Mouse (Mus musculus): ENCODE data around the gene Ttl. TPM values are rescaled to one million over a fixed set of nuclear protein-coding genes. Genes with fewer than 3 reads are reported as not detected.
A peak's percentile ranks its signal among the peaks of the same experiment; 100 is the strongest.

The Ttl gene
- polyA plus RNA-seq, 1 experiment from 2014 or later: 17.1 TPM

- WGBS: 84% methylated on average over 4 of the region's 4 CpGs
- no peaks in the 10 kb centered on the region for H3K9me3 ChIP-seq (ENCODE audit: control insufficient read depth, low read length)
- H3K4me2 ChIP-seq (ENCODE audit: low read depth, severe bottlenecking): no peak overlapping the region
- ATAC-seq (ENCODE audit: insufficient number of reproducible peaks, low FRiP score, low TSS enrichment, low read depth) (no peak), DNase-seq (ENCODE audit: low spot score) (no peak)
- H3K27ac ChIP-seq (replicated peaks; ENCODE audit: low read depth, low read length): no peak overlapping the region
- H3K27me3 ChIP-seq (ENCODE audit: control insufficient read depth, insufficient read depth, low read length): no peaks in the 10 kb centered on the region
- no peak overlapping the region for H3K9ac ChIP-seq (ENCODE audit: low read length)
- H3K36me3 ChIP-seq (ENCODE audit: control insufficient read depth, insufficient read depth, low read length): no peaks in the 10 kb centered on the region
- no peak overlapping the region for H3K4me3 ChIP-seq (ENCODE audit: low read depth, low read length)
- no peaks in the 10 kb centered on the region for H3K4me1 ChIP-seq (ENCODE audit: control insufficient read depth, insufficient read depth, low read length)
These were observed 18.9 kb upstream of the Ttl start for GRCm38 (mm10) chr2:129046846-129047196.

GRCm38 (mm10) chr2:129047811-129048210 is 17.9 kb upstream of the Ttl start, which contains the start of gene Vinac1:
Gene Vinac1 (minus strand): TSS chr2:129048172.
- no peaks in the 10 kb centered on the region for H3K27me3 ChIP-seq (ENCODE audit: control insufficient read depth, insufficient read depth, low read length)
- no peak within 1 kb of the TSS for H3K27ac ChIP-seq (replicated peaks; ENCODE audit: low read depth, low read length)
- no peaks in the 10 kb centered on the region for H3K9me3 ChIP-seq (ENCODE audit: control insufficient read depth, low read length)
- WGBS: 79% methylated on average over 8 of the region's 8 CpGs
- H3K4me1 ChIP-seq (ENCODE audit: control insufficient read depth, insufficient read depth, low read length): no peaks in the 10 kb centered on the region
- no peak within 1 kb of the TSS for H3K4me2 ChIP-seq (ENCODE audit: low read depth, severe bottlenecking)
- ATAC-seq (ENCODE audit: insufficient number of reproducible peaks, low FRiP score, low TSS enrichment, low read depth) (no peak), DNase-seq (ENCODE audit: low spot score) (no peak)
- no peak within 1 kb of the TSS for H3K4me3 ChIP-seq (ENCODE audit: low read depth, low read length)
- no peaks in the 10 kb centered on the region for H3K36me3 ChIP-seq (ENCODE audit: control insufficient read depth, insufficient read depth, low read length)
- no peak within 1 kb of the TSS for H3K9ac ChIP-seq (ENCODE audit: low read length)

- no peak for DNase-seq (ENCODE audit: low spot score)
These were observed 13.2 kb upstream of the Ttl start for GRCm38 (mm10) chr2:129052451-129052983.

GRCm38 (mm10) chr2:129055741-129056140 is 10.0 kb upstream of the Ttl start:
- no peak for ATAC-seq (ENCODE audit: insufficient number of reproducible peaks, low FRiP score, low TSS enrichment, low read depth)
- Histone ChIP-seq H3K4me1 (ENCODE audit: control insufficient read depth, insufficient read depth, low read length) (no peaks in the 10 kb centered on the region), H3K27ac (replicated peaks; ENCODE audit: low read depth, low read length) (no peak overlapping the region), H3K36me3 (ENCODE audit: control insufficient read depth, insufficient read depth, low read length) (no peaks in the 10 kb centered on the region), H3K4me3 (ENCODE audit: low read depth, low read length) (no peak overlapping the region), H3K9ac (ENCODE audit: low read length) (no peak overlapping the region), H3K9me3 (ENCODE audit: control insufficient read depth, low read length) (no peaks in the 10 kb centered on the region), H3K27me3 (ENCODE audit: control insufficient read depth, insufficient read depth, low read length) (no peaks in the 10 kb centered on the region), H3K4me2 (ENCODE audit: low read depth, severe bottlenecking) (no peak overlapping the region)
- DNase-seq (ENCODE audit: low spot score): no peak
- WGBS: 88% methylated on average over 6 of the region's 6 CpGs

More at GRCm38 (mm10) chr2:129052451-129052983, 13.2 kb upstream of the Ttl start:
- Histone ChIP-seq H3K4me3 (ENCODE audit: low read depth, low read length) (no peak overlapping the region), H3K27ac (replicated peaks; ENCODE audit: low read depth, low read length) (no peak overlapping the region), H3K9ac (ENCODE audit: low read length) (no peak overlapping the region), H3K4me2 (ENCODE audit: low read depth, severe bottlenecking) (no peak overlapping the region), H3K36me3 (ENCODE audit: control insufficient read depth, insufficient read depth, low read length) (no peaks in the 10 kb centered on the region), H3K4me1 (ENCODE audit: control insufficient read depth, insufficient read depth, low read length) (no peaks in the 10 kb centered on the region), H3K9me3 (ENCODE audit: control insufficient read depth, low read length) (no peaks in the 10 kb centered on the region), H3K27me3 (ENCODE audit: control insufficient read depth, insufficient read depth, low read length) (no peaks in the 10 kb centered on the region)
- no peak for ATAC-seq (ENCODE audit: insufficient number of reproducible peaks, low FRiP score, low TSS enrichment, low read depth)
- 75% methylated on average over 4 of the region's 4 CpGs for WGBS

GRCm38 (mm10) chr2:129056597-129056996 is 9.1 kb upstream of the Ttl start:
- Histone ChIP-seq H3K4me1 (ENCODE audit: control insufficient read depth, insufficient read depth, low read length) (no peaks in the 10 kb centered on the region), H3K9me3 (ENCODE audit: control insufficient read depth, low read length) (no peaks in the 10 kb centered on the region), H3K9ac (ENCODE audit: low read length) (no peak overlapping the region), H3K36me3 (ENCODE audit: control insufficient read depth, insufficient read depth, low read length) (no peaks in the 10 kb centered on the region), H3K4me2 (ENCODE audit: low read depth, severe bottlenecking) (no peak overlapping the region), H3K27me3 (ENCODE audit: control insufficient read depth, insufficient read depth, low read length) (no peaks in the 10 kb centered on the region), H3K4me3 (ENCODE audit: low read depth, low read length) (no peak overlapping the region), H3K27ac (replicated peaks; ENCODE audit: low read depth, low read length) (no peak overlapping the region)
- ATAC-seq (ENCODE audit: insufficient number of reproducible peaks, low FRiP score, low TSS enrichment, low read depth) (no peak), DNase-seq (ENCODE audit: low spot score) (peak; percentile 34)
- WGBS: 45% methylated on average over 9 of the region's 9 CpGs

- Histone ChIP-seq H3K4me2 (ENCODE audit: low read depth, severe bottlenecking) (no peak overlapping the region), H3K4me1 (ENCODE audit: control insufficient read depth, insufficient read depth, low read length) (no peaks in the 10 kb centered on the region), H3K27ac (replicated peaks; ENCODE audit: low read depth, low read length) (no peak overlapping the region), H3K9me3 (ENCODE audit: control insufficient read depth, low read length) (no peaks in the 10 kb centered on the region), H3K27me3 (ENCODE audit: control insufficient read depth, insufficient read depth, low read length) (no peaks in the 10 kb centered on the region), H3K36me3 (ENCODE audit: control insufficient read depth, insufficient read depth, low read length) (no peaks in the 10 kb centered on the region), H3K4me3 (ENCODE audit: low read depth, low read length) (no peak overlapping the region), H3K9ac (ENCODE audit: low read length) (no peak overlapping the region)
- DNase-seq (ENCODE audit: low spot score) (no peak), ATAC-seq (ENCODE audit: insufficient number of reproducible peaks, low FRiP score, low TSS enrichment, low read depth) (no peak)
- WGBS: 95% methylated on average over 8 of the region's 8 CpGs
These were observed 8.5 kb upstream of the Ttl start for GRCm38 (mm10) chr2:129057256-129057655.

- no peaks in the 10 kb centered on the region for H3K27me3 ChIP-seq (ENCODE audit: control insufficient read depth, insufficient read depth, low read length)
- H3K4me2 ChIP-seq (ENCODE audit: low read depth, severe bottlenecking): no peak overlapping the region
- H3K27ac ChIP-seq (replicated peaks; ENCODE audit: low read depth, low read length): no peak overlapping the region
- no peak overlapping the region for H3K4me3 ChIP-seq (ENCODE audit: low read depth, low read length)
- H3K9ac ChIP-seq (ENCODE audit: low read length): no peak overlapping the region
- H3K36me3 ChIP-seq (ENCODE audit: control insufficient read depth, insufficient read depth, low read length): no peaks in the 10 kb centered on the region
- ATAC-seq (ENCODE audit: insufficient number of reproducible peaks, low FRiP score, low TSS enrichment, low read depth): no peak
- no peak for DNase-seq (ENCODE audit: low spot score)
- no peaks in the 10 kb centered on the region for H3K9me3 ChIP-seq (ENCODE audit: control insufficient read depth, low read length)
- no peaks in the 10 kb centered on the region for H3K4me1 ChIP-seq (ENCODE audit: control insufficient read depth, insufficient read depth, low read length)
- WGBS: 83% methylated on average over 6 of the region's 6 CpGs
These were observed 7.8 kb upstream of the Ttl start for GRCm38 (mm10) chr2:129057920-129058361.

- H3K4me2 ChIP-seq (ENCODE audit: low read depth, severe bottlenecking): no peak overlapping the region
- DNase-seq (ENCODE audit: low spot score) (no peak), ATAC-seq (ENCODE audit: insufficient number of reproducible peaks, low FRiP score, low TSS enrichment, low read depth) (no peak)
- H3K27me3 ChIP-seq (ENCODE audit: control insufficient read depth, insufficient read depth, low read length): no peaks in the 10 kb centered on the region
- 79% methylated on average over 10 of the region's 10 CpGs for WGBS
- no peak overlapping the region for H3K9ac ChIP-seq (ENCODE audit: low read length)
- H3K4me1 ChIP-seq (ENCODE audit: control insufficient read depth, insufficient read depth, low read length): no peaks in the 10 kb centered on the region
- no peak overlapping the region for H3K4me3 ChIP-seq (ENCODE audit: low read depth, low read length)
- H3K36me3 ChIP-seq (ENCODE audit: control insufficient read depth, insufficient read depth, low read length): no peaks in the 10 kb centered on the region
- H3K27ac ChIP-seq (replicated peaks; ENCODE audit: low read depth, low read length): no peak overlapping the region
- no peaks in the 10 kb centered on the region for H3K9me3 ChIP-seq (ENCODE audit: control insufficient read depth, low read length)
These were observed 4.2 kb upstream of the Ttl start for GRCm38 (mm10) chr2:129061456-129062059.

- Histone ChIP-seq H3K9ac (ENCODE audit: low read length) (peak overlapping the region; percentile 59), H3K9me3 (ENCODE audit: control insufficient read depth, low read length) (no peaks in the 10 kb centered on the region), H3K36me3 (ENCODE audit: control insufficient read depth, insufficient read depth, low read length) (no peaks in the 10 kb centered on the region), H3K27me3 (ENCODE audit: control insufficient read depth, insufficient read depth, low read length) (no peaks in the 10 kb centered on the region), H3K4me3 (ENCODE audit: low read depth, low read length) (peak overlapping the region; percentile 60), H3K4me2 (ENCODE audit: low read depth, severe bottlenecking) (peak overlapping the region; percentile 67), H3K4me1 (ENCODE audit: control insufficient read depth, insufficient read depth, low read length) (0 out of 2 replicates have a peak, but pooled peaks cover 2% of the 10 kb centered on the region), H3K27ac (replicated peaks; ENCODE audit: low read depth, low read length) (no peak overlapping the region)
- peak; percentile 71 for DNase-seq (ENCODE audit: low spot score)
- ATAC-seq (ENCODE audit: insufficient number of reproducible peaks, low FRiP score, low TSS enrichment, low read depth): peak; percentile 35; the same call in 1 of the 2 replicates
- 0% methylated on average over 20 of the region's 20 CpGs for WGBS
These were observed 584 bp downstream of the Ttl start for GRCm38 (mm10) chr2:129066326-129066725.
